Mouse (Mus musculus): ENCODE measurements around the gene Dennd2a.

Gene Dennd2a

GRCm38 (mm10) chr6:39557723-39558261 lies at the start of gene Dennd2a:
Dennd2a (minus strand) TSS chr6:39557867.
- DNase-seq = peak in 1 of 2 experiments; percentile 77

- no peak for DNase-seq
Measured at GRCm38 (mm10) chr6:39607365-39607764, 49.7 kb upstream of the Dennd2a start.

GRCm38 (mm10) chr6:39606862-39607261 lies 49.2 kb upstream of the Dennd2a start:
- DNase-seq = peak; percentile 25 to 53

GRCm38 (mm10) chr6:39606056-39606455 lies 48.4 kb upstream of the Dennd2a start:
- no peak for DNase-seq

- no peak for DNase-seq
Measured at GRCm38 (mm10) chr6:39604565-39604964, 46.9 kb upstream of the Dennd2a start.

- no peak for DNase-seq
Measured at GRCm38 (mm10) chr6:39601828-39602227, 44.2 kb upstream of the Dennd2a start.

GRCm38 (mm10) chr6:39600851-39601250 lies 43.2 kb upstream of the Dennd2a start:
- no peak for DNase-seq

- DNase-seq = peak; percentile 96 to 97
Measured at GRCm38 (mm10) chr6:39592401-39593214, 34.9 kb upstream of the Dennd2a start, which contains the start of gene Ndufb2. Ndufb2 (plus strand) TSS chr6:39592574.

GRCm38 (mm10) chr6:39591481-39591880 lies 33.8 kb upstream of the Dennd2a start:
- DNase-seq = no peak

GRCm38 (mm10) chr6:39585517-39585916 lies 27.9 kb upstream of the Dennd2a start, which contains the start of gene Gm42420:
Gm42420 (plus strand) TSS chr6:39585753.
- DNase-seq = no peak

GRCm38 (mm10) chr6:39581087-39581784 lies 23.6 kb upstream of the Dennd2a start:
- no peak for DNase-seq

GRCm38 (mm10) chr6:39580558-39580957 lies 22.9 kb upstream of the Dennd2a start:
- no peak for DNase-seq

GRCm38 (mm10) chr6:39579552-39579951 lies 21.9 kb upstream of the Dennd2a start:
- DNase-seq = no peak

GRCm38 (mm10) chr6:39574951-39575350 lies 17.3 kb upstream of the Dennd2a start:
- DNase-seq = no peak

GRCm38 (mm10) chr6:39574555-39574869 lies 16.8 kb upstream of the Dennd2a start:
- peak; percentile 54 to 58 for DNase-seq

GRCm38 (mm10) chr6:39573791-39574554 lies 16.3 kb upstream of the Dennd2a start, which contains the start of gene Adck2:
Adck2 (plus strand) TSS chr6:39573873.
- DNase-seq = peak; percentile 87 to 89

GRCm38 (mm10) chr6:39570426-39570825 lies 12.8 kb upstream of the Dennd2a start:
- no peak for DNase-seq

- peak; percentile 44 to 52 for DNase-seq
Measured at GRCm38 (mm10) chr6:39567528-39567927, 9.9 kb upstream of the Dennd2a start.

- DNase-seq = peak; percentile 84 to 87
Measured at GRCm38 (mm10) chr6:39562166-39563015, 4.7 kb upstream of the Dennd2a start.

GRCm38 (mm10) chr6:39559276-39559939 lies 1.7 kb upstream of the Dennd2a start:
- peak in 1 of 2 experiments; percentile 15 for DNase-seq
